22 mouse cellular contexts compared by ENCODE assay signal in the genomic region with DNA sequence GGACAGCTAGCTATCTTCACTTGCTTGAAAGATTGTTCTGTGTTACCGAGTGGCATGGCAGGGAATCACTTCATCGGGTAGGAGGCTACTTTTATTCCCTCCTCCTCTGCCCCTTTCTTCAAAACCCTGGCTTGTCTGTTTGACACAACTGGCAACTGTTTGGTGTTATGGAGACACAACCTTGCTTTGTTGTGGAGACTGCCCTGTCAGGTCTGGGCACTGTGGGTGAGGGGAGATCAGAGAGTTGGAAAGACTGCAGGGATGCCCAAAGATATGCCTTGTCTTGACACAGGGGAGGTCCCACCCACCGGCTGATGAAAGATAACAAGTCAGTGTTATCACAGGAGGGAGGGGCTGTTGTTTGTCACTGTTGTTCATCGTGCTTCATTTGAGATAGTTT. TPM values are rescaled to one million over a fixed set of nuclear protein-coding genes. Genes with fewer than 3 reads are reported as not detected.
DNase-seq lines count a peak whose midpoint lies in the region; TF ChIP-seq lines count a peak whose summit lies in the region.
"Had no signal": no experiment of that assay in that cellular context is flagged by ENCODE, and none has a peak within 500 bp of the region (broad histone marks: within the 10 kb centered on the region; RNA-seq: fewer than 3 reads in every experiment).

No protein-coding gene starts in this region.

- peaks cover 0 to 8% of the 10 kb centered on the region in 2 experiments; a peak in 1 of 4 replicates for H3K4me1 ChIP-seq in CH12.LX (ENCODE audit: control insufficient read depth in 1 of 2, insufficient read depth in 2 of 2)
- peaks cover 20% of the 10 kb centered on the region for H3K4me1 ChIP-seq in forebrain, embryonic 10.5 days

- H3K27me3 ChIP-seq in CH12.LX (replicated peaks), result no peaks in the 10 kb centered on the region
- peaks cover 13% of the 10 kb centered on the region for H3K27me3 ChIP-seq in forebrain, embryonic 10.5 days (ENCODE audit: poor library complexity, severe bottlenecking)

- no peaks in the 10 kb centered on the region for H3K79me2 ChIP-seq in CH12.LX (replicated peaks; ENCODE audit: control insufficient read depth, extremely low read depth, insufficient read depth, poor library complexity, severe bottlenecking)

- in situ Hi-C loops in CH12.LX (cut with MboI; ENCODE audit: low pct_ligation_motif_present, low pct_unique_long_range_greater_than_20kb, low sequenced_read_pairs), result loop anchor here (10.0 to 25.0 kb wide), 2 partner anchors 350 to 423 kb away; no protein-coding TSS in a partner anchor

- TF ChIP-seq CTCF in CH12.LX (conservative IDR thresholded peaks at IDR 0.05 in 1 of 2, IDR thresholded peaks at IDR 0.05 in 1 of 2; ENCODE audit: low read depth in 2 of 2, low read length in 2 of 2), result no peak

- H3K27ac ChIP-seq in CH12.LX (ENCODE audit: insufficient read depth, low read depth), result no peak overlapping the region
- no peak overlapping the region for H3K27ac ChIP-seq in forebrain, embryonic 10.5 days
- H3K27ac ChIP-seq: embryonic facial prominence, embryonic 13.5 days; embryonic facial prominence, embryonic 15.5 days; forebrain, embryonic 13.5 days had no signal

- H3K4me3 ChIP-seq in CH12.LX (replicated peaks in 1 of 3; ENCODE audit: low read depth in 2 of 3, low read length in 2 of 3, poor library complexity in 1 of 3), result no peak overlapping the region
- H3K4me3 ChIP-seq in forebrain, embryonic 10.5 days, result no peak overlapping the region
- H3K4me3 ChIP-seq: embryonic facial prominence, embryonic 13.5 days; embryonic facial prominence, embryonic 15.5 days; erythroblast, embryonic 14.5 days; forebrain, embryonic 13.5 days had no signal

- no peak for TF ChIP-seq POLR2A in CH12.LX (IDR thresholded peaks at IDR 0.05; ENCODE audit: low read depth, low read length)

- dilution Hi-C loops in CH12.LX (cut with MboI; ENCODE audit: extremely low pct_ligation_motif_present, extremely low pct_unique_long_range_greater_than_20kb, low sequenced_read_pairs), result no loop called here

- H3K9ac ChIP-seq in CH12.LX (ENCODE audit: insufficient read depth, low read depth), result no peak overlapping the region
- H3K9ac ChIP-seq: embryonic facial prominence, embryonic 13.5 days; embryonic facial prominence, embryonic 15.5 days; forebrain, embryonic 13.5 days had no signal

- no peak for TF ChIP-seq EP300 in CH12.LX (IDR thresholded peaks at IDR 0.05; ENCODE audit: low read length)

- H3K4me2 ChIP-seq in CH12.LX (ENCODE audit: insufficient read depth, low read depth, poor library complexity, severe bottlenecking), result peak overlapping the region; percentile 4; the same call in 1 of the 2 replicates
- H3K4me2 ChIP-seq: embryonic facial prominence, embryonic 13.5 days; embryonic facial prominence, embryonic 15.5 days; forebrain, embryonic 13.5 days had no signal

- peaks cover 4% of the 10 kb centered on the region for H3K9me3 ChIP-seq in CH12.LX (replicated peaks; ENCODE audit: low read length)
- H3K9me3 ChIP-seq in forebrain, embryonic 10.5 days, result no peaks in the 10 kb centered on the region
- H3K9me3 ChIP-seq: embryonic facial prominence, embryonic 13.5 days; embryonic facial prominence, embryonic 15.5 days; forebrain, embryonic 13.5 days had no signal

- 58% methylated on average over 4 of the region's 4 CpGs for WGBS in forebrain, embryonic 10.5 days

- TF ChIP-seq RAD21 in CH12.LX (IDR thresholded peaks at IDR 0.05; ENCODE audit: low read depth, low read length), result no peak

- DNase-seq in heart, adult 11 months, result peak; percentile 71
- DNase-seq in heart, adult 18-20 months, result no peak
- peak; percentile 53 for DNase-seq in testis, postnatal 14 days (ENCODE audit: low spot score)
- DNase-seq in testis, postnatal 10 days (ENCODE audit: low spot score), result no peak
- DNase-seq in CH12.LX (ENCODE audit: extremely low read depth), result peak; percentile 3
- DNase-seq in frontal cortex, adult 2 months (ENCODE audit: extremely low spot score in 1 of 2, low spot score in 1 of 2), result no peak
- no peak for DNase-seq in forebrain, embryonic 10.5 days (ENCODE audit: extremely low spot score, low spot score)
- DNase-seq: adrenal gland, adult 2 months; adrenal gland, postnatal 10 days; adrenal gland, postnatal 25 days; cerebellum, adult 11 months; cerebellum, adult 18-20 months; cerebellum, adult 8-10 months; cerebellum, adult 9-11 months; cerebellum, postnatal 14 days; cerebellum, postnatal 36 days; embryo, embryonic 11 days had no signal

- no peaks in the 10 kb centered on the region for H3K36me3 ChIP-seq in CH12.LX (replicated peaks in 1 of 2; ENCODE audit: control insufficient read depth in 1 of 2, insufficient read depth in 1 of 2, low read length in 1 of 2)
- H3K36me3 ChIP-seq in forebrain, embryonic 10.5 days (replicated peaks), result no peaks in the 10 kb centered on the region
- H3K36me3 ChIP-seq: embryonic facial prominence, embryonic 13.5 days; embryonic facial prominence, embryonic 15.5 days had no signal

TF ChIP-seq in CH12.LX, 34 proteins besides CTCF, POLR2A, EP300 and RAD21:
- no peak for TF ChIP-seq ZNF384 (IDR thresholded peaks at IDR 0.05; ENCODE audit: low read depth, low read length)
- no peak for TF ChIP-seq E2F4 (IDR thresholded peaks at IDR 0.05; ENCODE audit: insufficient replicate concordance, low read depth, low read length)
- no peak for TF ChIP-seq CHD2 (IDR thresholded peaks at IDR 0.05; ENCODE audit: low read length)
- TF ChIP-seq SMC3 (IDR thresholded peaks at IDR 0.05; ENCODE audit: low read depth, low read length), result no peak
- TF ChIP-seq MEF2A (IDR thresholded peaks at IDR 0.05; ENCODE audit: borderline replicate concordance, low read depth, low read length), result no peak
- TF ChIP-seq TBP (conservative IDR thresholded peaks at IDR 0.05; ENCODE audit: low read depth, low read length), result no peak
- TF ChIP-seq ELF1 (IDR thresholded peaks at IDR 0.05; ENCODE audit: low read depth, low read length), result no peak
- no peak for TF ChIP-seq UBTF (IDR thresholded peaks at IDR 0.05; ENCODE audit: low read depth, low read length)
- TF ChIP-seq RCOR1 (conservative IDR thresholded peaks at IDR 0.05; ENCODE audit: low read depth, low read length), result no peak
- no peak for TF ChIP-seq MAX (IDR thresholded peaks at IDR 0.05; ENCODE audit: low read length)
- no peak for TF ChIP-seq JUN (IDR thresholded peaks at IDR 0.05; ENCODE audit: insufficient read depth, low read depth, low read length)
- no peak for TF ChIP-seq ZKSCAN1 (IDR thresholded peaks at IDR 0.05; ENCODE audit: borderline replicate concordance, low read depth, low read length)
- TF ChIP-seq MAZ (IDR thresholded peaks at IDR 0.05; ENCODE audit: low read depth, low read length), result no peak
- no peak for TF ChIP-seq JUND (conservative IDR thresholded peaks at IDR 0.05; ENCODE audit: low read depth, low read length)
- no peak for TF ChIP-seq KAT2A (IDR thresholded peaks at IDR 0.05; ENCODE audit: insufficient replicate concordance, low read length)

RNA-seq across cellular contexts. Expression of a gene that starts 3.0 kb away (rescaled TPM):
- 1 to 10 TPM; 1.7 to 4.3 TPM for total RNA-seq in heart, adult 18-20 months (2021)
- total RNA-seq in CH12.LX (2012; rRNA removed) (not detected in 2 replicates), CH12.LX (2014; rRNA removed) (not detected in 2 replicates)
- not detected in 2 replicates for polyA plus RNA-seq in CH12.LX (2012; ENCODE audit: insufficient read length, low read depth)
- polyA plus RNA-seq in frontal cortex, adult 2 months (2012; rRNA removed), result 49.1 and 63.8 TPM in 2 replicates
- polyA plus RNA-seq in forebrain, embryonic 10.5 days (2016; fragmentation: Nextera tagmentation; extraction: Ambion mirVana), result 0.16 and 0.26 TPM in 2 replicates
- total RNA-seq: MEL had no signal

Comparison
In these comparisons a context has a peak if more than half of its experiments do, and no peak if none do; other contexts are left out.
1. DNase-seq: peak in heart, adult 11 months (single experiment), testis, postnatal 14 days (single experiment) and CH12.LX (single experiment); none in heart, adult 18-20 months (0 of 2), testis, postnatal 10 days (single experiment), frontal cortex, adult 2 months (0 of 2) and forebrain, embryonic 10.5 days (single experiment).
2. RNA of a gene that starts 3.0 kb away (polyA plus RNA-seq): 49.1 to 63.8 TPM in frontal cortex, adult 2 months; 0.16 to 0.26 TPM in forebrain, embryonic 10.5 days and not detected in CH12.LX; every median in the first group is over 10 times any median in the second.